Mouse (Mus musculus): ENCODE data around the gene Nt5c3. TPM values are rescaled to one million over a fixed set of nuclear protein-coding genes. Genes with fewer than 3 reads are reported as not detected.

Nt5c3 gene
- polyA plus RNA-seq, 1 experiment, result 54.6 TPM

DNA sequence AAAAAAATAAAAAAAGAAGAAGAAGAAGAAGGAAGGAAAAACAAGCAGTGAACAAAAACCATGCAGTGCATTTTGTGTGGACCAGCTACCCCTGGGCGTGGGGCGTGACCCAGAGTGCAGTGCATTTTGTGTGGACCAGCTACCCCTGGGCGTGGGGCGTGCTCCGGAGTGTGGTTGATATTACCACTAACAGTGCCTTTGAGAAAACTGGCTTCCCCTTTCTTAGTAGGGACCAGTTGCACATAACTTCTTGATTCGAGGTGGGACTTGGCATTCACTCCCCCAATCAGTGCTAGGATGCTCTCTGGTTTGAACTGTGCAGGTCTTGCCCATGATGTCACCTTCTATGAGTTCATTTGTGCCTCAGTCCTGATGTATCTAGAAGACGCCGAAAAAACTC is 68.9 kb downstream of the Nt5c3 start:
- TF ChIP-seq CTCF (IDR thresholded peaks at IDR 0.05; ENCODE audit: extremely low read depth, insufficient read depth, low read length), result no peak
- no peak for TF ChIP-seq POLR2A (IDR thresholded peaks at IDR 0.05; ENCODE audit: extremely low read depth, insufficient read depth, low read length)
- no peaks in the 10 kb centered on the region for H3K4me1 ChIP-seq (ENCODE audit: control insufficient read depth, insufficient read depth, low read length)
- H3K27ac ChIP-seq (ENCODE audit: insufficient read depth, low read length), result no peak overlapping the region
- no peak overlapping the region for H3K4me3 ChIP-seq (ENCODE audit: insufficient read depth, low read length)

DNA sequence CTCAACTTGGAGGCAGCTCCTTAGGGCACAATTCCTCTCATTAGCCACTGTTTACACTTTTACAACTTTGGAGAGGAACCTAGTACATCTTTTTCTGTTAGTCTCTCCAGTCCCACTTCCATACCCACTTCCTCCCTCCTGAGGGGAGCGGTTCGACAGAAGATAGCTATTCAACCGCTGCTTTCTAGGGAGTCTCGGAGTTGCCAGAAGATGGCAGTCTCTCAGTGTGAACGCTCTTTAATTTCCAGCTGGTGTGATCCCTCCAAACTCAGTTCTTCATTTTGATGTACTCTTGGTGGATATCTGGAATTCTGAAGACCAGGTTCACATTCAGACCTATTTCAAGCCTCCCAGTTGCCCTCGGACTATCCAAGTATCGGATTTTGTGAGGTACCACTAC is 73.4 kb downstream of the Nt5c3 start:
- peak; percentile 43; the same call in 1 of the 2 replicates for TF ChIP-seq CTCF (IDR thresholded peaks at IDR 0.05; ENCODE audit: extremely low read depth, insufficient read depth, low read length)
- no peak for TF ChIP-seq POLR2A (IDR thresholded peaks at IDR 0.05; ENCODE audit: extremely low read depth, insufficient read depth, low read length)
- Histone ChIP-seq H3K4me1 (ENCODE audit: control insufficient read depth, insufficient read depth, low read length) (no peaks in the 10 kb centered on the region), H3K27ac (ENCODE audit: insufficient read depth, low read length) (no peak overlapping the region), H3K4me3 (ENCODE audit: insufficient read depth, low read length) (no peak overlapping the region)

DNA sequence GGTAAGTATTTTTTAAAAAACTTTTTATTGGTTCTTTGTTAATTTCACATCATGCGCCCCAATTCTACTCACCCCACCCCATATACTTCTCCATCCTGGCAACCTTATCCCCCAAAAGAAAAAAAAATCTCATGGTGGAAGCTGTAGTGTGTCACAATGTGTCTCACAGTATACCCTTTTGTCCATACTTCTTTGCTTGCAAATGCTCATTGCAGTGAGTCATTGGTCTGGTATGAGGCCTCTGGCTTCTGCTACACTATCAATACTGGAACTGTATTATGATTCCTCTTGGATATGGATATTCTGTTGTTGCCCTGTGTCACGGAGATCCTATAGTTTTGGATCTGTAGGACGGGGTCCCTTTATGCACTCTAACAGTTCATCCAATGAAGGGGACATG is 74.8 kb downstream of the Nt5c3 start:
- TF ChIP-seq CTCF (IDR thresholded peaks at IDR 0.05; ENCODE audit: extremely low read depth, insufficient read depth, low read length) (no peak), POLR2A (IDR thresholded peaks at IDR 0.05; ENCODE audit: extremely low read depth, insufficient read depth, low read length) (no peak)
- no peak overlapping the region for H3K4me3 ChIP-seq (ENCODE audit: insufficient read depth, low read length)
- H3K4me1 ChIP-seq (ENCODE audit: control insufficient read depth, insufficient read depth, low read length), result no peaks in the 10 kb centered on the region
- H3K27ac ChIP-seq (ENCODE audit: insufficient read depth, low read length), result no peak overlapping the region

DNA sequence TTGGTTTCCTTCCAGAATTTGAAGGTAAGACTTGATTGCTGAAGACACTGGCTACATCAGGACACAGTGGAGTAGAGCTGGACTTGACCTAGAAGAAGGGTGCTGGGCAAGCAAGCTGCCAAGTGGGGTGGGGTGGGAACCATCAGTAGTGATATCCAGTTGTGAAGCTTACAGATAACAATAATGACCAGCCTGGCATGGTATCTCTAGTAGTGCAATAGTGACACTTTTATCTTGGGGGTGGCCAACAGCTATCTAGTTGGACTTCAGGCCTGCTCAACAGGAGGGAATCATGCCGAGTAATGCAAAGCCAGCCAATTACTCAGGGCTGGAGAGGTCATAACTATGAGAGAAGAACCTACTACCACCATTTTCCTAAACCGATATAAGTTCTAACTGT is 79.4 kb downstream of the Nt5c3 start:
- Histone ChIP-seq H3K4me1 (ENCODE audit: control insufficient read depth, insufficient read depth, low read length) (no peaks in the 10 kb centered on the region), H3K4me3 (ENCODE audit: insufficient read depth, low read length) (no peak overlapping the region), H3K27ac (ENCODE audit: insufficient read depth, low read length) (no peak overlapping the region)
- TF ChIP-seq CTCF (IDR thresholded peaks at IDR 0.05; ENCODE audit: extremely low read depth, insufficient read depth, low read length), result no peak

DNA sequence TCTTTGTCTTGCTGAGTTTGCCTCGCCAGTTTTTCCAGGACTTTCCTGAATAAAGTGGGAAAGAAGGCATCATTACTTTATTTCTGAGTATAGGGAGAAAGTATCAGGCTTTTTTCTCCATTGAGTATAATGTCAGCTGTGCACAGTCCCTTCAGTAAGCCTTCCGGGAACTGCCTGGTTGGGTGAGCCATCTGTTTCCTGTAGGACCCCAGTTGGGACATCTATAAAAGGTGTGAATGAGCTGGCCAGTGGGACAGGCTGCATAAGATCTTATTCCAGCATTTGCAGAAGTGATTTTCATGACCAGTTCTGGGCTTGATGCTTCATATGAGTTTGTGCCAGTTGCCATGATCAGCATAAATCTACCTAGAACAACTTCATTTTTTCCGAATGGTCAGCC is 80.5 kb downstream of the Nt5c3 start:
- no peak for TF ChIP-seq POLR2A (IDR thresholded peaks at IDR 0.05; ENCODE audit: extremely low read depth, insufficient read depth, low read length)
- TF ChIP-seq CTCF (IDR thresholded peaks at IDR 0.05; ENCODE audit: extremely low read depth, insufficient read depth, low read length), result no peak

DNA sequence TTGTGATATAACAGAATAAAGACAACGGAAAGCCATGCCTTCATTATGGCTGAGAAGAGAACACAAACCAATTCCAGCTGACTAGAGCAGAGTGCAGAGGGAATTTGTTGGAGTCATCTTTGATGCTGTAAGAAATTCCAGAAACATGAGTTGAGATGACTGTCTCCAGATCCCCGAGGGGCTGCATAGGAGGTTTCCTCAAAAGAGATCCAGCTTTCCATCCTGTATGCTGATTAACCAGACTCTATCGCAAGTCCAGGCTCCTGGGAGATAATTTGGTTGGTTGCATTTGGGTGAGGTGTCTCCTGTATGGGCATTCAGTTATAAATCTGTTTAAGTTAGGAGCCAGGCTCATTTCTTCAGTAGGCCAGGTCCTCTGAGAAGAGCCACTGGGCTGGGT is 86.1 kb downstream of the Nt5c3 start:
- Histone ChIP-seq H3K4me3 (ENCODE audit: insufficient read depth, low read length) (no peak overlapping the region), H3K4me1 (ENCODE audit: control insufficient read depth, insufficient read depth, low read length) (no peaks in the 10 kb centered on the region), H3K27ac (ENCODE audit: insufficient read depth, low read length) (no peak overlapping the region)
- TF ChIP-seq CTCF (IDR thresholded peaks at IDR 0.05; ENCODE audit: extremely low read depth, insufficient read depth, low read length), result no peak
- TF ChIP-seq POLR2A (IDR thresholded peaks at IDR 0.05; ENCODE audit: extremely low read depth, insufficient read depth, low read length), result no peak

More for the DNA sequence above, 80.5 kb downstream of the Nt5c3 start:
- Histone ChIP-seq H3K4me3 (ENCODE audit: insufficient read depth, low read length) (no peak overlapping the region), H3K4me1 (ENCODE audit: control insufficient read depth, insufficient read depth, low read length) (no peaks in the 10 kb centered on the region), H3K27ac (ENCODE audit: insufficient read depth, low read length) (no peak overlapping the region)

DNA sequence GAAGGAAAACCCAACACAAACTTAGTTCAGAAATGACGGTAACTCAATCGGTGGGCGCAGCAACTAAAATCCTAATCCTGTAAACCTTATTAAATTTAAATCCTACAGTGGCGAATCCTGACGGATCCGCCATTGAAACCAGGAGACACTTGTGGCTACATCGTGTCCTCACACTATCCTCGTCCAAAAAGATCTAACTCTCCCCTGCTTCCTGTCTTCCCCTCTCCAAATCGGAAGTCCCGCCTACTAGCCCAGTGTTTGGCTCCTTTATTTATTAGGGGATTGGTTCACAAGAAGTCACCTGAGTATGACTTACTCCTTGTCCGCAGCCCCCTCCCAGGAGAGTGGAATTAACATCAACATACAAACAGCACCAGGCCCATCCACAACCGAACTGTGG is 86.6 kb downstream of the Nt5c3 start:
- Histone ChIP-seq H3K4me3 (ENCODE audit: insufficient read depth, low read length) (no peak overlapping the region), H3K4me1 (ENCODE audit: control insufficient read depth, insufficient read depth, low read length) (no peaks in the 10 kb centered on the region), H3K27ac (ENCODE audit: insufficient read depth, low read length) (no peak overlapping the region)
- TF ChIP-seq CTCF (IDR thresholded peaks at IDR 0.05; ENCODE audit: extremely low read depth, insufficient read depth, low read length) (no peak), POLR2A (IDR thresholded peaks at IDR 0.05; ENCODE audit: extremely low read depth, insufficient read depth, low read length) (no peak)

DNA sequence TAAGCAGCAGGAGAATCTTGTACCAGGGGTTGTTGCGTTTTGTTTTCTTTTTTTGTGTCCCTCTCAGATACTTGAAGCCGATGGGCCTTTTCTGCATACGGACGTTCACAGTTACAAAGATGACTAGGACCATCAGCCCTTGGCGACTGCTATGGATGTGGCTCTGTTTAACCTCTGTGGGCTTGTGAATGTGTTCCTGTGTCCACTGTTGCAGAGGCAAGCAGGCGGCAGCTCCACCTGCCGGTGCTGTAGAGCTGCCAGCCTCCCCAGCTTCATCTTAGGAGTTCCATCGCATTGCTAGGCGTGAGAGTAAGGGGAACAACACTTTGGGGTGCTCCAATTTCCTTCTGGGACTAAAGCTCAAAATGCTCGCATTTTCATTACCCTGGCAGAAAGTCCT is 88.2 kb downstream of the Nt5c3 start:
- TF ChIP-seq CTCF (IDR thresholded peaks at IDR 0.05; ENCODE audit: extremely low read depth, insufficient read depth, low read length) (peak; percentile 22; the same call in 1 of the 2 replicates), POLR2A (IDR thresholded peaks at IDR 0.05; ENCODE audit: extremely low read depth, insufficient read depth, low read length) (no peak)

DNA sequence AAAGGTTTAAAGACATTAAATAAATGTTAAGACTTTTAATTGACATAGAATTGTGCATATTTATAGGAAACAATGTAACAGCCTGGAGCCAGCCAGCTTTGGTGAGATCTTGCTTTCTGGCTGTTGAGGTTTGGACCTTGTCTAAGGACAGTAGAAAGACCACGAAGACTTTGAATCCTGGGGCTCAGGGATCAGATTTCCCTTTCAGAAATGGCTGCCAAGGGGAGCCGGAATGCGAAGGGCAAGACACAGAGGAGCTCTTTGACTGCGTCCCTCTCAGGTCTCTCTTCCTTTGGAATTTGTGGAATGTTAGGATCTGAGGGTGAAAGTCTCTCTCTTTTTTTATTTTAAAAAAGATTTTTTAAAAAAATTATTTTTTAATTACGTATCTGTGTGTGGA is 89.0 kb downstream of the Nt5c3 start:
- Histone ChIP-seq H3K4me3 (ENCODE audit: insufficient read depth, low read length) (no peak overlapping the region), H3K4me1 (ENCODE audit: control insufficient read depth, insufficient read depth, low read length) (no peaks in the 10 kb centered on the region), H3K27ac (ENCODE audit: insufficient read depth, low read length) (no peak overlapping the region)
- no peak for TF ChIP-seq POLR2A (IDR thresholded peaks at IDR 0.05; ENCODE audit: extremely low read depth, insufficient read depth, low read length)

More for the DNA sequence above, 88.2 kb downstream of the Nt5c3 start:
- Histone ChIP-seq H3K4me3 (ENCODE audit: insufficient read depth, low read length) (no peak overlapping the region), H3K27ac (ENCODE audit: insufficient read depth, low read length) (no peak overlapping the region), H3K4me1 (ENCODE audit: control insufficient read depth, insufficient read depth, low read length) (no peaks in the 10 kb centered on the region)

DNA sequence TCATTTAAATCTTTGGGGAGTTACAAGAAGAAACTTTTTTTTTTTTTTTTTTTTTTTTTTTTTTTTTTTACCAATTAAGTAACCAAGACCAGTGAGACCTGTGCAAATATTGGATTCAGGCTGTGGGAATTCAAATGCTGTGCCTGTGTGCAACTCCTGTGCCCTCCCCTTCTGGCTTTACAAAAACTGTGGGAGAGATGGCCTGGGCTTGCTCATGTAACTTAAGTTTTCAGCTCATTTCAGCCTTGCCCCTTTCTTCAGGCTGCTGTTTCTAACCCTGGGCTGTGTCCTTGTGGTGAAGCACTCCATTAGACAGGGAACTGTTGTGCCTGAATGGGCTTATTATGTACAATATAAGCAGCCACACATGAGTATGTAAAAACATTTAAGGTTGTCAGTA is 90.9 kb downstream of the Nt5c3 start:
- TF ChIP-seq POLR2A (IDR thresholded peaks at IDR 0.05; ENCODE audit: extremely low read depth, insufficient read depth, low read length) (no peak), CTCF (IDR thresholded peaks at IDR 0.05; ENCODE audit: extremely low read depth, insufficient read depth, low read length) (no peak)
- peak overlapping the region; percentile 42; the same call in 1 of the 2 replicates for H3K4me3 ChIP-seq (ENCODE audit: insufficient read depth, low read length)
- H3K27ac ChIP-seq (ENCODE audit: insufficient read depth, low read length), result no peak overlapping the region
- H3K4me1 ChIP-seq (ENCODE audit: control insufficient read depth, insufficient read depth, low read length), result no peaks in the 10 kb centered on the region

DNA sequence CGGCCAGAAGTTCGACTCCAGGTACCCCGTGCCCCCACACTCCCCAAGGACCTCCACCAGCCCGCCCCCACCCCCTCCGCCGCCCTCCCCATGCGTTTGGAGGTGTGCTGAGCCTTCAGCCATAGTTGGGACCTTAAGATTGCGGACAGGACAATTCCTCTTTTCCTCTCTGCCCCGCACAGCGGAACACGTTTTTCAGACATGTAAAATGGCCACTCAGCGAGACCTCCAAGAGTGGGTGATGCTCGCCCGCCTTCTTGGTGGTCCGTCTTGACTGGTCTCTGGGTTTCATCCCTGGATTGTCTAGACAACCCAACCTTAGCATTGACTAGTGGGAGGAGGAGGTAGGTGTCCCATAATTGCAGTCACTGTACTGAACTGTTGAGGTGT is 91.3 kb downstream of the Nt5c3 start:
- peak overlapping the region; percentile 42 for H3K4me3 ChIP-seq (ENCODE audit: insufficient read depth, low read length)

More for the DNA sequence above, 91.3 kb downstream of the Nt5c3 start:
- TF ChIP-seq POLR2A (IDR thresholded peaks at IDR 0.05; ENCODE audit: extremely low read depth, insufficient read depth, low read length) (no peak), CTCF (IDR thresholded peaks at IDR 0.05; ENCODE audit: extremely low read depth, insufficient read depth, low read length) (no peak)
- Histone ChIP-seq H3K4me1 (ENCODE audit: control insufficient read depth, insufficient read depth, low read length) (no peaks in the 10 kb centered on the region), H3K27ac (ENCODE audit: insufficient read depth, low read length) (no peak overlapping the region)

Other genes with a start within 250 kb of the Nt5c3 start
- gene Lsm5, start 219.2 kb downstream of the Nt5c3 start, polyA plus RNA-seq (2012; rRNA removed), result 23.5 and 24.2 TPM in 2 replicates
- 18.9 and 20.7 TPM in 2 replicates for gene Avl9, start 209.0 kb downstream of the Nt5c3 start, polyA plus RNA-seq (2012; rRNA removed)
- gene Kbtbd2, start 126.1 kb downstream of the Nt5c3 start, polyA plus RNA-seq (2012; rRNA removed), result 30.5 and 34.0 TPM in 2 replicates
- 27.9 and 31.8 TPM in 2 replicates for gene Fkbp9, start 91.9 kb downstream of the Nt5c3 start, polyA plus RNA-seq (2012; rRNA removed)
- 0.26 and 0.35 TPM in 2 replicates for gene Vmn1r4, start 83 bp upstream of the Nt5c3 start, polyA plus RNA-seq (2012; rRNA removed)
- gene Vmn1r5, start 46.3 kb upstream of the Nt5c3 start, polyA plus RNA-seq (2012; rRNA removed), result not detected in 2 replicates
- not detected in 2 replicates for gene Vmn1r6, start 73.3 kb upstream of the Nt5c3 start, polyA plus RNA-seq (2012; rRNA removed)
- gene Vmn1r7, start 101.4 kb upstream of the Nt5c3 start, polyA plus RNA-seq (2012; rRNA removed), result not detected in 2 replicates
- gene Vmn1r8, start 108.4 kb upstream of the Nt5c3 start, polyA plus RNA-seq (2012; rRNA removed), result not detected in 2 replicates
- gene Vmn1r9, start 142.9 kb upstream of the Nt5c3 start, polyA plus RNA-seq (2012; rRNA removed), result not detected in 2 replicates
- not detected in 2 replicates for gene Vmn1r10, start 185.5 kb upstream of the Nt5c3 start, polyA plus RNA-seq (2012; rRNA removed)
- gene Vmn1r11, start 209.5 kb upstream of the Nt5c3 start, polyA plus RNA-seq (2012; rRNA removed), result not detected in 2 replicates
- not detected in 2 replicates for gene Vmn1r12, start 233.0 kb upstream of the Nt5c3 start, polyA plus RNA-seq (2012; rRNA removed)

Measured in cortical plate, adult 2 months (tissue).